Mouse (Mus musculus): ENCODE results near the gene Ndufa6.

GRCm38 (mm10) chr15:82403606-82404005, 49.5 kb upstream of the Ndufa6 start:
- no peak for TF ChIP-seq POLR2A (IDR thresholded peaks at IDR 0.05; ENCODE audit: extremely low read depth, insufficient read depth, low read length)
- no peak for TF ChIP-seq CTCF (IDR thresholded peaks at IDR 0.05; ENCODE audit: extremely low read depth, insufficient read depth, low read length)

All from cortical plate, adult 2 months (tissue).